Mouse (Mus musculus): Measurements from ENCODE around the gene Smg7.

DNA sequence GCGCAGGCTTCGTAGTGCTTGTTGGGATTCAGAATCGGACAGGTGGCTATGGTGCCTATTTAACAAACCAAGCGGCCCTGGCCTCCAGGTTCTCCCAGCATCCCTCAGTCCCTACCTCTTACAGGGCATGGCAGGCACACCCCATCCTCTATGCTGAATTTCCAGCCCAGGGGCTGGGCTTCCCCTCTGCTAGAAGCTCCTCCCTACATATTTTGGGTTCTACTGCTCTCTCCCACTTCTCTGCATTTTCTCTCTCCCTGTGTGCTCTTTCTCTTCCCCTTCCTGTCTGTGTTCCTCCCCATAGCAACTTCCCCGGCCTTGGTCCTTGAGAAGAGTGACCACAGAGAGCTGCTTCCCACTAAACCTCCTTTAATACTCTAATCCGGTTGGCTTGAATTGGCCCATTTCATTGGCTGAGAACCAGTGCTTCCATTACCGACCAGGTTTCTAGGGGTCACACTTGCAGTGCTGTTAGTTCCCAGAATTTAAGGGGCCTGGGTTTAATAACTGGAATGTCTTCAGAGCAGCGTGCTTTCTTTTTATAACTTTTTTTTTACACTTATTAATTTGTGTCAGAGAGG, 105.7 kb downstream of the Smg7 start:
- TF ChIP-seq TAL1 (IDR thresholded peaks at IDR 0.05; ENCODE audit: low read length) (no peak), GATA1 (IDR thresholded peaks at IDR 0.05; ENCODE audit: low read length) (no peak)
